Mouse (Mus musculus) midbrain, embryonic 15.5 days (tissue): ENCODE results near the gene Gm17693. TPM values are rescaled to one million over a fixed set of nuclear protein-coding genes. Genes with fewer than 3 reads are reported as not detected.
"Not testable (repeated sequence)": the region's sequence is repeated elsewhere in the genome, so short reads cannot be mapped to it uniquely, and the experiment has no call there.

Source experiments
- ATAC-seq: fragments of 200-750 bp; cut with Nextera tagmentation; replicated peaks from 2 replicates; pipeline ENCODE4 v1.8.0; 2017; ENCODE audit warnings: moderate TSS enrichment
- H3K27ac ChIP-seq: fragments of 300-500 bp; sonication (generic); 2 replicates; pipeline ENCODE4 v1.5.1; 2015; ENCODE audit warnings: mild to moderate bottlenecking, inconsistent platforms
- H3K27me3 ChIP-seq: fragments of 300-500 bp; sonication (generic); replicated peaks from 2 replicates; pipeline ENCODE4 v1.6.1; 2015; ENCODE audit warnings: inconsistent platforms
- H3K36me3 ChIP-seq: fragments of 300-500 bp; sonication (generic); replicated peaks from 2 replicates; pipeline ENCODE4 v1.6.1; 2015; ENCODE audit warnings: inconsistent platforms
- H3K4me1 ChIP-seq: fragments of 300-500 bp; sonication (generic); 2 replicates; pipeline ENCODE4 v1.6.1; 2015; ENCODE audit warnings: inconsistent platforms
- H3K4me2 ChIP-seq: fragments of 300-500 bp; sonication (generic); 2 replicates; pipeline ENCODE4 v1.6.1; 2015; ENCODE audit warnings: inconsistent platforms, mild to moderate bottlenecking, moderate library complexity
- H3K4me3 ChIP-seq: fragments of 300-500 bp; sonication (generic); 2 replicates; pipeline ENCODE4 v1.5.1; 2015; ENCODE audit warnings: mild to moderate bottlenecking, inconsistent platforms
- H3K9ac ChIP-seq: fragments of 300-500 bp; sonication (generic); 2 replicates; pipeline ENCODE4 v1.6.1; 2015; ENCODE audit warnings: mild to moderate bottlenecking, inconsistent platforms
- H3K9me3 ChIP-seq: fragments of 300-500 bp; sonication (generic); 2 replicates; pipeline ENCODE4 v1.6.1; 2016; ENCODE audit warnings: inconsistent platforms
- WGBS: fragments of 180-500 bp; shearing (Covaris S2); methylation state at CpG from one replicate; pipeline ENCODE4 v1.1.7; 2015; ENCODE audit warnings: mixed read lengths; 5-methylcytosine and 5-hydroxymethylcytosine counted together
- polyA plus RNA-seq: library from polyadenylated mRNA; unstranded; fragments of >200 nt; fragmentation: Nextera tagmentation; extraction: Ambion mirVana; gene quantifications from 2 replicates; pipeline ENCODE4 v1.2.1, GENCODE M21; 2015

Gm17693 gene
- not detected in 2 replicates for polyA plus RNA-seq

DNA sequence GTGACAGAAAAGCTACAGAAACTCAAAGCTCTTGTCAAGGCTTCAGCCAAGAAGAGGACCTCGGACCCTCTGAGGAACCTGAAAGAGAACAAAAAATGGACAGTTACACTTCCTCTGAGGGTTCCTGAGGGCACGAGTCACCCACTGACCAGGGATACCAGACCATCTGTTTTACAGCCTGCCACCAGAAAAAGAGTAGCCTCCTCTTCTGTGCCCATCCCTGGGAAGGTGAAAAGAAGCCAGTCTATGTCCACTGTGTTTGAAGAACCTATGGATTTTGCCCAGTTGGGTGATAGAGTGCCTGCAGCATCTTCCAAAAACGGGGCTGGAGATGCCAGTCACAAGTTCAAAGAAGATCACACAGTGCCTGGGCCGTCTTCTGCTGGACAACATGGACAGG lies at the start of gene Gm17693:
Gm17693 (plus strand) TSS at position 301 of the 400 bp plus-strand sequence.
- no CpG with 5 or more reads among the region's 4 CpGs for WGBS
- not testable (repeated sequence) for H3K27me3 ChIP-seq, H3K27ac ChIP-seq, H3K4me1 ChIP-seq, H3K4me2 ChIP-seq, H3K4me3 ChIP-seq, H3K9ac ChIP-seq, ATAC-seq, H3K9me3 ChIP-seq, H3K36me3 ChIP-seq
